Mouse (Mus musculus): Measurements from ENCODE around the gene Afdn. TPM values are rescaled to one million over a fixed set of nuclear protein-coding genes. Genes with fewer than 3 reads are reported as not detected.
"Not testable (repeated sequence)": the region's sequence is repeated elsewhere in the genome, so short reads cannot be mapped to it uniquely, and the experiment has no call there.

Afdn gene
- polyA plus RNA-seq, 1 experiment, result 6.6 TPM

DNA sequence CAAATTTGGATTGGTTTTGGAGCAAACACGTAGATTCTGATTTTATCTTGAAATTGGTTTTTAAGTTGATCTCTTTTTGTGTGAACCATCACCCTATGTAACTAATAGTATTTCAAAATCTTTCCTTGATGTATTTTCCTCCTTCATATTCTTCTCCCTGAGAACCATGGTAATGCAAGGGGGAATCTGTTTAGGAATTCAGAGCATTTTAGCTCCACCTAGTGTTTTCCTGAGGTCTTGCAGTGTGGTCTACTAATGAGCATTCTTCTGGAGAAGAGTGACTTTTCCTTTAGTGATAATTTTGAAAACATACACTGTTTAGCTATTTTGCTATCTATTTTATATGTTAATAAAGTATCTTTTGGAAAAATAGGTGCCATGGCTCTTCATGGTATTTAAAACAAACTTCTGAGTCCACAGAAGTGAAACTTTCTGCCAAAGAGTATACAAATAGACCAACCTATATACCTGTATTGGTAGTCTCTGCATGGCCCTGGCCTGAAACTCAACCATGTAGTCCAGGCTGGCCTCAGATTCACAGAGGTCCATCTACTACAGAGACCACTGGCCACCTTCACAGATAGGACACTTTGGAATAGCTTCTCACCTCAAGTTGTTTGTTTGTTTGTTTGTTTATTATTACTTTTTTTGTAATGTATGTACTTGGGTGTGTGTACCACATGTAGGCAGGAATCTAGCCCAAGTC lies 70.5 kb downstream of the Afdn start:
- no peak overlapping the region for H3K27ac ChIP-seq (ENCODE audit: control insufficient read depth, insufficient read depth, low read depth, low read length, poor library complexity)
- H3K4me3 ChIP-seq (replicated peaks; ENCODE audit: control insufficient read depth, low read depth, low read length), result no peak overlapping the region
- TF ChIP-seq CTCF (IDR thresholded peaks at IDR 0.05; ENCODE audit: control insufficient read depth, insufficient read depth, low read length) (no peak), POLR2A (IDR thresholded peaks at IDR 0.05; ENCODE audit: borderline replicate concordance, control insufficient read depth, low read depth, low read length) (no peak)
- 79% methylated on average over 1 of the region's 1 CpGs for WGBS
- H3K4me1 ChIP-seq (ENCODE audit: control insufficient read depth, insufficient read depth, low read length), result no peaks in the 10 kb centered on the region

- no peak overlapping the region for H3K27ac ChIP-seq (ENCODE audit: control insufficient read depth, insufficient read depth, low read depth, low read length, poor library complexity)
- no peaks in the 10 kb centered on the region for H3K4me1 ChIP-seq (ENCODE audit: control insufficient read depth, insufficient read depth, low read length)
- 62% methylated on average over 4 of the region's 4 CpGs for WGBS
- no peak overlapping the region for H3K4me3 ChIP-seq (replicated peaks; ENCODE audit: control insufficient read depth, low read depth, low read length)
- TF ChIP-seq POLR2A (IDR thresholded peaks at IDR 0.05; ENCODE audit: borderline replicate concordance, control insufficient read depth, low read depth, low read length) (no peak), CTCF (IDR thresholded peaks at IDR 0.05; ENCODE audit: control insufficient read depth, insufficient read depth, low read length) (no peak)
Observed at GRCm38 (mm10) chr17:13835876-13836275, 75.5 kb downstream of the Afdn start.

DNA sequence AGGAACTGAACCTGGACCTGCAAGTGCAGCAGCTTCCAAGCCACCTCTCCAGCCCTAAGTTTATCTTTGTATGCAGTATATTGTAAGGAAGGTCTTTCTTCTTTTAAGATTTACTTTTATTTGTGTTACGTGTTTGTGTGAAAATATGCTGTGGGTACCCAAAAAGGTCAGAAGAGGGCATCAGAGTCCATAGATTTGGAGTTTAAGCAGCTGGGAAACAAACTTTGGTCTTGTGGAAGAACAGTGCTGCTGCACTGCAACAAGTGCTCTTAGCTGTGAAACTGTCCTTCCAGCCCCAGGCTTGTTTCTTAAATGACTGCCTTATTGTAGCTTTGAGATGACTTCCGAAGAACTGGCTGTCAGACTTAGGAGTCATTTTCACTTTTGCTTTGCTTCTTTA lies 89.8 kb downstream of the Afdn start:
- 69% methylated on average over 2 of the region's 2 CpGs for WGBS
- Histone ChIP-seq H3K4me1 (ENCODE audit: control insufficient read depth, insufficient read depth, low read length) (no peaks in the 10 kb centered on the region), H3K4me3 (replicated peaks; ENCODE audit: control insufficient read depth, low read depth, low read length) (no peak overlapping the region), H3K27ac (ENCODE audit: control insufficient read depth, insufficient read depth, low read depth, low read length, poor library complexity) (no peak overlapping the region)
- TF ChIP-seq POLR2A (IDR thresholded peaks at IDR 0.05; ENCODE audit: borderline replicate concordance, control insufficient read depth, low read depth, low read length) (no peak), CTCF (IDR thresholded peaks at IDR 0.05; ENCODE audit: control insufficient read depth, insufficient read depth, low read length) (no peak)

DNA sequence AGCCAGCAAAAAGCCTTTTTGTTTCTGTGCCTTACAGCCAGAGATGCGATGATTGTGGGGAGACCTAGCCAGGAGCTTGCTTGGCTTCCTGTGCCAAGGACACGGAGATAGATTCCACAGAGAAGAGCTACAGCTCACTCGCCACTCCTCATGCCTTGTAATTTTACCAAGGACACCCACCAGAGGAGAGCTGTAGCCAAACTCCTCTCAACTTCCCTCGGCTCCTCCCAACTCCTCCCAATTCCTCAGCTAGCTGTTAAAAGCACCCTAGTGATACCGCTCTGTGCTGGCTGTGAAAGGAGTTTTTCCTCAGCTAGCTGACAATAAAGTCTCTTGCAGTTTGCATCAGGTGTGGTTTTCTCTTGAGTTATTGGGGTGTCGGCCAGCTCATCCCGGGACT lies 93.5 kb downstream of the Afdn start:
- H3K4me1 ChIP-seq (ENCODE audit: control insufficient read depth, insufficient read depth, low read length); H3K27ac ChIP-seq (ENCODE audit: control insufficient read depth, insufficient read depth, low read depth, low read length, poor library complexity); H3K4me3 ChIP-seq (replicated peaks; ENCODE audit: control insufficient read depth, low read depth, low read length): not testable (repeated sequence)
- WGBS, result 83% methylated on average over 7 of the region's 7 CpGs

- Histone ChIP-seq H3K4me1 (ENCODE audit: control insufficient read depth, insufficient read depth, low read length) (no peaks in the 10 kb centered on the region), H3K27ac (ENCODE audit: control insufficient read depth, insufficient read depth, low read depth, low read length, poor library complexity) (no peak overlapping the region), H3K4me3 (replicated peaks; ENCODE audit: control insufficient read depth, low read depth, low read length) (no peak overlapping the region)
- 89% methylated on average over 1 of the region's 1 CpGs for WGBS
- no peak for TF ChIP-seq CTCF (IDR thresholded peaks at IDR 0.05; ENCODE audit: control insufficient read depth, insufficient read depth, low read length)
- TF ChIP-seq POLR2A (IDR thresholded peaks at IDR 0.05; ENCODE audit: borderline replicate concordance, control insufficient read depth, low read depth, low read length), result no peak
Observed at GRCm38 (mm10) chr17:13855396-13855795, 95.1 kb downstream of the Afdn start.

DNA sequence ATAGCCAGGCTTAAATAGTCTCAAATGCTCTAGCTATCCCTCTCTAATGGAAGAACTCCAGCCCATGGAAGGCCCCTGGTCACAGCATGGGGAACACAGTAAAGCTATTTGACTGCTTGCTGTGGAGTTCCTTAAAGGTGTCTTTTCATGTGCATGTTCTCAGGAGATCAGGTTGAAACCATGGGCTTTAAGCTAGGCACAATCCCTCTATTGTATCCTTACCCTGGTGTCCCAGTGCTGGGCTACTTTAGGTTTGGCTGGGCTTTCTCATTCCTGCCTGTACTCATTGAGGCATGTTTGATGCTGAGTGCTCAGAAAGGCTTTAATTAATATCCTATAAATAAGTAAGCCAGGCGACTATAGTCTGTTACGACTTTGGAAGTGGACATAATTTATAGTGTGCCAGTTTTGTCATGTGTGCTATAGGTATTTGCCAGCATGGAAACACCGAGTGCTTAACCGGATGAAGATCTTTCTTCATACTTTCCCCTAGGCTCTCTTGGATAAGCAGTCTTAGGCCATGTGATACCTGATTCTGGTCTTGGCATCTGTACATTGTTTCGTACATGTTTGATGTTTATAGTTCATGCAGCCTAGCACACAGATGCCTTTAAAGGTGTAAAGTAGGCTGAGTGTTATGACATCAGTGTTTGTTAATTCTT lies 96.2 kb downstream of the Afdn start:
- Histone ChIP-seq H3K4me3 (replicated peaks; ENCODE audit: control insufficient read depth, low read depth, low read length) (no peak overlapping the region), H3K27ac (ENCODE audit: control insufficient read depth, insufficient read depth, low read depth, low read length, poor library complexity) (no peak overlapping the region), H3K4me1 (ENCODE audit: control insufficient read depth, insufficient read depth, low read length) (no peaks in the 10 kb centered on the region)
- WGBS, result 85% methylated on average over 5 of the region's 5 CpGs
- TF ChIP-seq POLR2A (IDR thresholded peaks at IDR 0.05; ENCODE audit: borderline replicate concordance, control insufficient read depth, low read depth, low read length) (no peak), CTCF (IDR thresholded peaks at IDR 0.05; ENCODE audit: control insufficient read depth, insufficient read depth, low read length) (no peak)

- TF ChIP-seq POLR2A (IDR thresholded peaks at IDR 0.05; ENCODE audit: borderline replicate concordance, control insufficient read depth, low read depth, low read length), result no peak
- no peak for TF ChIP-seq CTCF (IDR thresholded peaks at IDR 0.05; ENCODE audit: control insufficient read depth, insufficient read depth, low read length)
- Histone ChIP-seq H3K4me1 (ENCODE audit: control insufficient read depth, insufficient read depth, low read length) (no peaks in the 10 kb centered on the region; the same call in 1 of the 2 replicates), H3K27ac (ENCODE audit: control insufficient read depth, insufficient read depth, low read depth, low read length, poor library complexity) (no peak overlapping the region), H3K4me3 (replicated peaks; ENCODE audit: control insufficient read depth, low read depth, low read length) (no peak overlapping the region)
- 85% methylated on average over 5 of the region's 5 CpGs for WGBS
Observed at GRCm38 (mm10) chr17:13865340-13865739, 105.0 kb downstream of the Afdn start.

- Histone ChIP-seq H3K4me1 (ENCODE audit: control insufficient read depth, insufficient read depth, low read length) (no peaks in the 10 kb centered on the region; the same call in 1 of the 2 replicates), H3K4me3 (replicated peaks; ENCODE audit: control insufficient read depth, low read depth, low read length) (no peak overlapping the region), H3K27ac (ENCODE audit: control insufficient read depth, insufficient read depth, low read depth, low read length, poor library complexity) (peak overlapping the region; percentile 36; the same call in 1 of the 2 replicates)
- 35% methylated on average over 3 of the region's 3 CpGs for WGBS
- TF ChIP-seq CTCF (IDR thresholded peaks at IDR 0.05; ENCODE audit: control insufficient read depth, insufficient read depth, low read length) (no peak), POLR2A (IDR thresholded peaks at IDR 0.05; ENCODE audit: borderline replicate concordance, control insufficient read depth, low read depth, low read length) (no peak)
Observed at GRCm38 (mm10) chr17:13866951-13867351, 106.6 kb downstream of the Afdn start.

Data from bone marrow, adult 2 months (tissue).